ENCODE assay signal across 8 mouse cellular contexts in genomic region chr11:61174291-61174820, GRCm38 (mm10). TPM values are rescaled to one million over a fixed set of nuclear protein-coding genes. Genes with fewer than 3 reads are reported as not detected.
DNase-seq lines count a peak whose midpoint lies in the region; ATAC-seq and TF ChIP-seq lines count a peak whose summit lies in the region.

No protein-coding gene starts in this region.

- H3K27me3 ChIP-seq in heart, embryonic 12.5 days (replicated peaks) = no peaks in the 10 kb centered on the region
- H3K27me3 ChIP-seq in forebrain, embryonic 12.5 days = no peaks in the 10 kb centered on the region
- H3K27me3 ChIP-seq in intestine, embryonic 15.5 days (replicated peaks) = no peaks in the 10 kb centered on the region
- H3K27me3 ChIP-seq in liver, adult 2 months (ENCODE audit: control insufficient read depth, insufficient read depth, low read length) = no peaks in the 10 kb centered on the region
- no peaks in the 10 kb centered on the region for H3K27me3 ChIP-seq in midbrain, postnatal 0 days (ENCODE audit: insufficient read depth, low read length)

- H3K36me3 ChIP-seq in heart, embryonic 12.5 days = peaks cover 4% of the 10 kb centered on the region
- peaks cover 6% of the 10 kb centered on the region; the same call in 1 of the 2 replicates for H3K36me3 ChIP-seq in forebrain, embryonic 12.5 days (replicated peaks)
- H3K36me3 ChIP-seq in intestine, embryonic 15.5 days = no peaks in the 10 kb centered on the region
- H3K36me3 ChIP-seq in liver, adult 2 months (ENCODE audit: control insufficient read depth, insufficient read depth, low read length) = no peaks in the 10 kb centered on the region
- no peaks in the 10 kb centered on the region for H3K36me3 ChIP-seq in midbrain, postnatal 0 days (ENCODE audit: insufficient read depth, low read length)

- peak overlapping the region; percentile 99 for H3K9ac ChIP-seq in heart, embryonic 12.5 days
- H3K9ac ChIP-seq in forebrain, embryonic 12.5 days = peak overlapping the region; percentile 100
- peak overlapping the region; percentile 97 for H3K9ac ChIP-seq in intestine, embryonic 15.5 days
- peak overlapping the region; percentile 88 for H3K9ac ChIP-seq in liver, adult 2 months (ENCODE audit: low read depth, low read length)
- H3K9ac ChIP-seq in midbrain, postnatal 0 days (replicated peaks; ENCODE audit: low read length, poor library complexity, severe bottlenecking) = peak overlapping the region; percentile 100

- no peak for TF ChIP-seq POLR2A in liver, adult 2 months (IDR thresholded peaks at IDR 0.05; ENCODE audit: extremely low read depth, insufficient read depth, low read length)

- TF ChIP-seq CTCF in liver, adult 2 months (IDR thresholded peaks at IDR 0.05; ENCODE audit: low read depth, low read length) = peak; percentile 48
- peak; percentile 82 for TF ChIP-seq CTCF in midbrain, postnatal 0 days (IDR thresholded peaks at IDR 0.05)

- peak; percentile 40 for ATAC-seq in heart, embryonic 12.5 days (ENCODE audit: insufficient number of reproducible peaks, low FRiP score)
- peak; percentile 53 for ATAC-seq in forebrain, embryonic 12.5 days (ENCODE audit: low FRiP score)
- ATAC-seq in intestine, embryonic 15.5 days = peak; percentile 44
- ATAC-seq in midbrain, postnatal 0 days (ENCODE audit: low FRiP score) = peak; percentile 65

- no peak for DNase-seq in heart, adult 8-10 months (ENCODE audit: low spot score)
- peak; percentile 63 for DNase-seq in brain, adult 2 months (ENCODE audit: low read depth, low spot score)
- DNase-seq in liver, adult 2 months (ENCODE audit: extremely low read depth, low read depth, low spot score) = no peak
- DNase-seq in midbrain, postnatal 0 days (ENCODE audit: low spot score) = peak; percentile 88
- DNase-seq in testis, postnatal 14 days (ENCODE audit: low spot score) = peak; percentile 79

- H3K4me1 ChIP-seq in heart, embryonic 12.5 days (replicated peaks) = peaks cover 28% of the 10 kb centered on the region
- H3K4me1 ChIP-seq in forebrain, embryonic 12.5 days = peaks cover 40% of the 10 kb centered on the region
- peaks cover 9% of the 10 kb centered on the region for H3K4me1 ChIP-seq in intestine, embryonic 15.5 days (replicated peaks)
- H3K4me1 ChIP-seq in liver, adult 2 months (ENCODE audit: control insufficient read depth, insufficient read depth, low read length) = peaks cover 4% of the 10 kb centered on the region; the same call in 1 of the 2 replicates
- H3K4me1 ChIP-seq in midbrain, postnatal 0 days (ENCODE audit: insufficient read depth, low read length) = peaks cover 17% of the 10 kb centered on the region; the same call in 1 of the 2 replicates

- H3K27ac ChIP-seq in heart, embryonic 12.5 days (ENCODE audit: poor library complexity, severe bottlenecking) = peak overlapping the region; percentile 99
- peak overlapping the region; percentile 98 for H3K27ac ChIP-seq in forebrain, embryonic 12.5 days
- H3K27ac ChIP-seq in intestine, embryonic 15.5 days = peak overlapping the region; percentile 97
- peak overlapping the region; percentile 60 for H3K27ac ChIP-seq in liver, adult 2 months (replicated peaks; ENCODE audit: insufficient read depth, low read depth, low read length)
- H3K27ac ChIP-seq in midbrain, postnatal 0 days (ENCODE audit: low read depth, low read length) = peak overlapping the region; percentile 100

- WGBS in heart, embryonic 12.5 days = 1% methylated on average over 28 of the region's 28 CpGs
- 1% methylated on average over 28 of the region's 28 CpGs for WGBS in forebrain, embryonic 12.5 days
- under 1% methylated on average over 28 of the region's 28 CpGs for WGBS in intestine, embryonic 15.5 days
- under 1% methylated on average over 28 of the region's 28 CpGs for whole genome bisulfite sequencing in liver, adult 2 months
- WGBS in midbrain, postnatal 0 days = under 1% methylated on average over 28 of the region's 28 CpGs

- peak overlapping the region; percentile 87 for H3K4me2 ChIP-seq in heart, embryonic 12.5 days
- H3K4me2 ChIP-seq in forebrain, embryonic 12.5 days = peak overlapping the region; percentile 63
- peak overlapping the region; percentile 70 for H3K4me2 ChIP-seq in intestine, embryonic 15.5 days (replicated peaks)
- H3K4me2 ChIP-seq in midbrain, postnatal 0 days (ENCODE audit: low read depth, low read length, poor library complexity, severe bottlenecking) = peak overlapping the region; percentile 63

- peaks cover 14% of the 10 kb centered on the region; the same call in 1 of the 2 replicates for H3K79me2 ChIP-seq in liver, adult 2 months (ENCODE audit: control insufficient read depth, insufficient read depth, low read length)

- H3K4me3 ChIP-seq in heart, embryonic 12.5 days = peak overlapping the region; percentile 98
- H3K4me3 ChIP-seq in forebrain, embryonic 12.5 days (replicated peaks) = peak overlapping the region; percentile 98
- peak overlapping the region; percentile 80 for H3K4me3 ChIP-seq in intestine, embryonic 15.5 days (replicated peaks)
- peak overlapping the region; percentile 79 for H3K4me3 ChIP-seq in liver, adult 2 months (ENCODE audit: insufficient read depth, low read depth, low read length)
- peak overlapping the region; percentile 100 for H3K4me3 ChIP-seq in midbrain, postnatal 0 days (ENCODE audit: low read depth, low read length)

- H3K9me3 ChIP-seq in heart, embryonic 12.5 days (replicated peaks) = no peaks in the 10 kb centered on the region
- no peaks in the 10 kb centered on the region for H3K9me3 ChIP-seq in forebrain, embryonic 12.5 days
- no peaks in the 10 kb centered on the region for H3K9me3 ChIP-seq in intestine, embryonic 15.5 days
- no peaks in the 10 kb centered on the region for H3K9me3 ChIP-seq in midbrain, postnatal 0 days (ENCODE audit: low read length)

RNA-seq across cellular contexts. Expression of gene Usp22, which starts 0.5 kb away (rescaled TPM):
- 106 and 112 TPM in 2 replicates for polyA plus RNA-seq in heart, embryonic 12.5 days (2016; fragmentation: Nextera tagmentation; extraction: Ambion mirVana)
- 10 to 100 TPM; 29.3 to 38.2 (median 30.3) TPM for total RNA-seq in heart, adult 8-10 months (2022)
- polyA plus RNA-seq in forebrain, embryonic 12.5 days (2016; fragmentation: Nextera tagmentation; extraction: Ambion mirVana) = 305 and 331 TPM in 2 replicates
- polyA plus RNA-seq in intestine, embryonic 15.5 days (2015; fragmentation: Nextera tagmentation; extraction: Ambion mirVana) = 89.0 and 98.6 TPM in 2 replicates
- 13.6 and 17.0 TPM in 2 replicates for total RNA-seq in liver, adult 2 months (2014; rRNA removed)
- 14.9 and 15.7 TPM in 2 replicates for polyA plus RNA-seq in liver, adult 2 months (2012; rRNA removed)
- 637 and 644 TPM in 2 replicates for total RNA-seq in midbrain, postnatal 0 days (2014; rRNA removed)
- polyA plus RNA-seq in midbrain, postnatal 0 days (2015; fragmentation: Nextera tagmentation; extraction: Ambion mirVana) = 340 and 355 TPM in 2 replicates

RNA-seq across cellular contexts. Expression of gene Aldh3a1, which starts 33.0 kb away (rescaled TPM):
- 0.18 TPM in 1 of 2 replicates, not detected in the other for polyA plus RNA-seq in heart, embryonic 12.5 days (2016; fragmentation: Nextera tagmentation; extraction: Ambion mirVana)
- total RNA-seq in heart, adult 8-10 months (2022) = 1 to 10 TPM; 1.2 to 1.8 (median 1.5) TPM
- not detected in 2 replicates for polyA plus RNA-seq in forebrain, embryonic 12.5 days (2016; fragmentation: Nextera tagmentation; extraction: Ambion mirVana)
- polyA plus RNA-seq in intestine, embryonic 15.5 days (2015; fragmentation: Nextera tagmentation; extraction: Ambion mirVana) = not detected in 2 replicates
- 0.20 TPM in 1 of 2 replicates, not detected in the other for total RNA-seq in liver, adult 2 months (2014; rRNA removed)
- 0.05 TPM in 1 of 2 replicates, not detected in the other for polyA plus RNA-seq in liver, adult 2 months (2012; rRNA removed)
- total RNA-seq in midbrain, postnatal 0 days (2014; rRNA removed) = 0.11 and 1.3 TPM in 2 replicates
- polyA plus RNA-seq in midbrain, postnatal 0 days (2015; fragmentation: Nextera tagmentation; extraction: Ambion mirVana) = 0.83 and 0.91 TPM in 2 replicates

RNA-seq across cellular contexts. Expression of gene Tnfrsf13b, which starts 47.8 kb away (rescaled TPM):
- polyA plus RNA-seq in heart, embryonic 12.5 days (2016; fragmentation: Nextera tagmentation; extraction: Ambion mirVana) = 1.5 and 2.2 TPM in 2 replicates
- under 1 TPM; 0.56 to 0.75 (median 0.70) TPM for total RNA-seq in heart, adult 8-10 months (2022)
- 0.37 and 0.59 TPM in 2 replicates for polyA plus RNA-seq in forebrain, embryonic 12.5 days (2016; fragmentation: Nextera tagmentation; extraction: Ambion mirVana)
- polyA plus RNA-seq in intestine, embryonic 15.5 days (2015; fragmentation: Nextera tagmentation; extraction: Ambion mirVana) = 2.7 and 2.8 TPM in 2 replicates
- 0.65 and 1.7 TPM in 2 replicates for total RNA-seq in liver, adult 2 months (2014; rRNA removed)
- polyA plus RNA-seq in liver, adult 2 months (2012; rRNA removed) = 0.37 and 0.91 TPM in 2 replicates
- 1.6 and 2.2 TPM in 2 replicates for total RNA-seq in midbrain, postnatal 0 days (2014; rRNA removed)
- 1.4 TPM in 2 replicates for polyA plus RNA-seq in midbrain, postnatal 0 days (2015; fragmentation: Nextera tagmentation; extraction: Ambion mirVana)

Comparison
In these comparisons a context has a peak if more than half of its experiments do, and no peak if none do; other contexts are left out.
1. DNase-seq: peak in brain, adult 2 months (single experiment), midbrain, postnatal 0 days (single experiment) and testis, postnatal 14 days (single experiment); none in heart, adult 8-10 months (single experiment) and liver, adult 2 months (single experiment).
2. Peak in every context shown above with its lines, with median percentiles within 50 percentile points of each other: ATAC-seq, H3K27ac ChIP-seq, H3K4me2 ChIP-seq, H3K4me3 ChIP-seq and H3K9ac ChIP-seq.